Mouse (Mus musculus) intestine, postnatal 0 days (tissue): ENCODE data around the gene Olfr790. TPM values are rescaled to one million over a fixed set of nuclear protein-coding genes. Genes with fewer than 3 reads are reported as not detected.

Experiments used
- ATAC-seq: fragments of 200-750 bp; cut with Nextera tagmentation; 2 replicates; pipeline ENCODE4 v1.8.0; 2017; ENCODE audit warnings: mild to moderate bottlenecking, moderate TSS enrichment, moderate library complexity
- H3K27ac ChIP-seq: fragments of 300-500 bp; sonication (generic); 2 replicates; pipeline ENCODE4 v1.5.1; 2014; ENCODE audit warnings: mild to moderate bottlenecking, low read depth, low read length, moderate library complexity
- H3K27me3 ChIP-seq: fragments of 300-500 bp; sonication (generic); replicated peaks from 2 replicates; pipeline ENCODE4 v1.6.1; 2014; ENCODE audit warnings: low read length, mixed read lengths; ENCODE audit not compliant: control insufficient read depth, insufficient read depth
- H3K36me3 ChIP-seq: fragments of 300-500 bp; sonication (generic); 2 replicates; pipeline ENCODE4 v1.6.1; 2014; ENCODE audit warnings: mild to moderate bottlenecking, moderate library complexity; ENCODE audit not compliant: control insufficient read depth, insufficient read depth
- H3K4me1 ChIP-seq: fragments of 300-500 bp; sonication (generic); replicated peaks from 2 replicates; pipeline ENCODE4 v1.6.1; 2014; ENCODE audit warnings: antibody characterized with exemption, low read length, mixed read lengths; ENCODE audit not compliant: control insufficient read depth, insufficient read depth
- H3K4me2 ChIP-seq: fragments of 300-500 bp; sonication (generic); replicated peaks from 2 replicates; pipeline ENCODE4 v1.6.1; 2014; ENCODE audit warnings: low read depth, mild to moderate bottlenecking, moderate library complexity
- H3K4me3 ChIP-seq: fragments of 300-500 bp; sonication (generic); 2 replicates; pipeline ENCODE4 v1.5.1; 2014; ENCODE audit warnings: low read depth, low read length
- H3K9ac ChIP-seq: fragments of 300-500 bp; sonication (generic); 2 replicates; pipeline ENCODE4 v1.6.1; 2014; ENCODE audit warnings: mild to moderate bottlenecking, low read depth, low read length
- H3K9me3 ChIP-seq: fragments of 300-500 bp; sonication (generic); 2 replicates; pipeline ENCODE4 v1.6.1; 2016; ENCODE audit warnings: mixed run types; ENCODE audit not compliant: control insufficient read depth
- CTCF ChIP-seq: sonication (generic); IDR thresholded peaks from 2 replicates; pipeline ENCODE4 v1.5.1; 2016; ENCODE audit warnings: low read depth, mild to moderate bottlenecking, control low read depth, antibody characterized with exemption, moderate library complexity
- WGBS: fragments of 180-500 bp; shearing (Covaris S2); extraction: QIAGEN DNeasy Blood & Tissue Kit; methylation state at CpG from one replicate; pipeline ENCODE4 v1.1.7; 2014; 5-methylcytosine and 5-hydroxymethylcytosine counted together
- polyA plus RNA-seq: library from polyadenylated mRNA; unstranded; fragments of >200 nt; fragmentation: Nextera tagmentation; extraction: Ambion mirVana; gene quantifications from 2 replicates; pipeline ENCODE4 v1.2.1, GENCODE M21; 2015

Olfr790 gene
- polyA plus RNA-seq = not detected in 2 replicates

DNA sequence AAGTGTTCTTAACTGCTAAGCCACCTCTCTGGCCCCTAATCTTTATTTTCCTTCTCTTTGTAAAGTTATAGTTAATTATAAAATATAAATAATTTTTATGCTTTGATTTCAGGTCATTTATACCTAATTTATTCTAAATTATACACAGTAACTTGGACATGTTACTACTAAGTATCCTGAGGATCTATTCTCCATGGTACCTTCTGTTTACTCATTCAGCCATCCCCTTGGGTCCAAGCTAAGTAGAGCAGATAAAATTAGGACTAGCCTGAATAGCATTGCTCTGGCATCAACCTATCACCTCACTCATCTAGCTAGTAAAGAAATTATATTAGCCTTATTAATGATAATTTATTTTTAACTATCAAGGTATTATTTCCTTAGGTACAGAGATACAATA is at the start of gene Olfr790:
TSS of gene Olfr790 (plus strand) at position 301 of the 400 bp plus-strand sequence.
- no peak within 1 kb of the TSS for H3K4me3 ChIP-seq
- no peak within 1 kb of the TSS for H3K4me2 ChIP-seq
- no peaks in the 10 kb centered on the region for H3K36me3 ChIP-seq
- no peak within 1 kb of the TSS for H3K27ac ChIP-seq
- H3K27me3 ChIP-seq = no peaks in the 10 kb centered on the region
- no peak for TF ChIP-seq CTCF
- H3K9me3 ChIP-seq = no peaks in the 10 kb centered on the region
- H3K4me1 ChIP-seq = no peaks in the 10 kb centered on the region
- no peak within 1 kb of the TSS for H3K9ac ChIP-seq
- ATAC-seq = no peak

DNA sequence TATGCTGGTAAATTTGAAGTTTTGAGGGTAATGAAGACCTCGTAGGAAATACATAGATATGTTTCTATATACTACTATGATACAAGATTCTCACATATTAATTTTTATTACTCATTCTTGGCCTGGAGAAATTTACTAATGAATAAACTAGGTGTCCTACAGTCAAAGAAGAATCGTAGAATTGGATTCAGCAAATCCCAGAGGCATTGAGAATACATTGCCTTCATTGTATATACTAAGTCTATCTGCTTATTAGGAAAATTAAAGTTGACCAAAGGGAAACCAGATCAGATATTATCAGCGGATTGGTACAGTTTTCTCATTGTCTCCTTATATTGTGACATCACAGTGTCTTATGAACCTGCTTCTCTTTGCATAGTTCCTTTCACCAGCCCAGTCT is 36.7 kb upstream of the Olfr790 start, which contains the start of gene Olfr787:
TSS of gene Olfr787 (plus strand) at position 301 of the 400 bp plus-strand sequence.
- 84% methylated on average over 3 of the region's 3 CpGs for WGBS
- no peaks in the 10 kb centered on the region for H3K36me3 ChIP-seq
- H3K4me1 ChIP-seq = no peaks in the 10 kb centered on the region
- no peak within 1 kb of the TSS for H3K27ac ChIP-seq
- no peak for ATAC-seq
- H3K4me2 ChIP-seq = no peak within 1 kb of the TSS
- no peak for TF ChIP-seq CTCF
- H3K4me3 ChIP-seq = no peak within 1 kb of the TSS
- H3K27me3 ChIP-seq = no peaks in the 10 kb centered on the region
- no peaks in the 10 kb centered on the region for H3K9me3 ChIP-seq
- H3K9ac ChIP-seq = no peak within 1 kb of the TSS

DNA sequence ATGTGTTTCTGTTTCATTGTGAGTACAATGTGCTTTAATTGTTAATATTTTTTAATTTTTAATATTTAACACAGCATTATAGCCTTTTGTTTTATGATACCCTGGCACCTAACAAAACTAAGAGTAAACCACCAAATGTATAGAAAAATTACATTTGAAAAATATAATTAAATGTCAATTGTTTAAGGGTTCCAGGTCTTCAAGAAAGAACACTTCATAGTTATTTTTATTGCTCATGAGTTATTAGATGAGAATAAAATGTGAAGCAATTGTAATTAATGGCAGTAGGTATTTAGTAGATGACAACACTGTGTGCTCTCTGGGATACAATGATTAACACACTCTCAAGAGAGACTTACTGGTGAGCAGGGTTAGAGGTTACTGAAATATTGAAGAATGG is 27.6 kb upstream of the Olfr790 start, which contains the start of gene Olfr788:
TSS of gene Olfr788 (plus strand) at position 301 of the 400 bp plus-strand sequence.
- H3K9ac ChIP-seq = no peak within 1 kb of the TSS
- H3K4me3 ChIP-seq = no peak within 1 kb of the TSS
- no peaks in the 10 kb centered on the region for H3K27me3 ChIP-seq
- no peaks in the 10 kb centered on the region for H3K9me3 ChIP-seq
- no peaks in the 10 kb centered on the region for H3K4me1 ChIP-seq
- H3K27ac ChIP-seq = no peak within 1 kb of the TSS
- no peak for TF ChIP-seq CTCF
- no peak for ATAC-seq
- H3K4me2 ChIP-seq = no peak within 1 kb of the TSS
- no peaks in the 10 kb centered on the region for H3K36me3 ChIP-seq

DNA sequence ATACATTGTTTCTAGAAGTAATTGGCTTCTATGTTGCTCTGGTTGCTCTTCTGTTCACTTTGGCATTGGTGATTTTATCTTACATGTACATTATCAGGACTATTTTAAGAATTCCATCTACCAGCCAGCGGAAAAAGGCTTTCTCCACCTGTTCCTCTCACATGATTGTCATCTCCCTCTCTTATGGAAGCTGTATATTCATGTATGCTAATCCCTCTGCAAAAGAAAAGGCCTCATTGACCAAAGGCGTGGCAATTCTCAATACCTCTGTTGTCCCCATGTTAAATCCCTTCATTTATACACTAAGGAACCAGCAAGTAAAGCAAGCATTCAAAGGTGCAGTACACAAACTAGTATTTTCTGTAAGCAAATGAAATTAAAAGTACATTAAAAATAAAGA is 25.0 kb upstream of the Olfr790 start:
- no peak overlapping the region for H3K27ac ChIP-seq
- H3K27me3 ChIP-seq = no peaks in the 10 kb centered on the region
- no peak overlapping the region for H3K4me2 ChIP-seq
- no peak for ATAC-seq
- H3K4me1 ChIP-seq = no peaks in the 10 kb centered on the region
- TF ChIP-seq CTCF = no peak
- no peaks in the 10 kb centered on the region for H3K9me3 ChIP-seq
- H3K9ac ChIP-seq = no peak overlapping the region
- 59% methylated on average over 2 of the region's 2 CpGs for WGBS
- H3K36me3 ChIP-seq = no peaks in the 10 kb centered on the region
- H3K4me3 ChIP-seq = no peak overlapping the region

DNA sequence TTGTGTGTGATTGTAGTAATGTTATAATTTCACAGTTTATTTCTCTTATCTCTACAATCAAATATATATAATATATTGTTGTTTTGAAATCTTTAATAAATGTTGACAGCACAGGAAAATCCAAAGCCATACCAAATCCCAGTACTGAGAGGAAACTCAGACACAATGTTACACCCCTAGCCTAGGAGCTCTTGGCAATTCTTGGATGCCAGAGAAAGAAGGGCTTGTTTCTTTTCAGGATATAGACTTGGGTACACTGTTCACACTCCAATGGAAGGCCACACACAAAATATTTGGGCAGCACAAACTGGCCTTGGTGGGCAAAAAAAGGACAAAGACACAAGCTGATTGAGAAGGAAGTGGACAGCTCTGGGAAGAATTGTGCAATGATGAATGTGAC is 24.6 kb upstream of the Olfr790 start:
- Histone ChIP-seq H3K4me2 (no peak overlapping the region), H3K9ac (no peak overlapping the region), H3K36me3 (no peaks in the 10 kb centered on the region), H3K9me3 (no peaks in the 10 kb centered on the region), H3K27ac (no peak overlapping the region), H3K27me3 (no peaks in the 10 kb centered on the region), H3K4me1 (no peaks in the 10 kb centered on the region), H3K4me3 (no peak overlapping the region)
- no peak for TF ChIP-seq CTCF
- no peak for ATAC-seq

DNA sequence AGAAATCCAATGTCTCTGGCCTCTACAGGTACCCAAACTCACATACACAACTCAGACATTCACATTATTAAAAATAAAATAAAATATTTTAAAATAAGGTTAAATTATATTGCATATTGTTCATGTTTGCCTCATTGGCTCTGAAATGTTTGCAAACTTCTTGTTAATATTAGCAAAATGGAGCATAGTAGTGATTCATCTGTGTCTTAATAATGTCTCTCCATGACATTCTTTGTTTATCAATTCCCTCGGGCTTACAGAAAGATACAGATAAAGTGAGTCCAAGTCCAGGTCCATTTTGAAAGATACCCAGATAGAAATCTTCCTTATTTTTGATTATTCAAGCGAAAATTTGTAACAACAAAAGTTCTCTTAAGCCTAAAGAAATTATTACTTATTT is 13.8 kb upstream of the Olfr790 start, which contains the start of gene Olfr789:
TSS of gene Olfr789 (plus strand) at position 301 of the 400 bp plus-strand sequence.
- H3K9me3 ChIP-seq = no peaks in the 10 kb centered on the region
- ATAC-seq = no peak
- no peak within 1 kb of the TSS for H3K9ac ChIP-seq
- no peaks in the 10 kb centered on the region for H3K4me1 ChIP-seq
- 50% methylated on average over 2 of the region's 2 CpGs for WGBS
- no peak within 1 kb of the TSS for H3K4me3 ChIP-seq
- no peaks in the 10 kb centered on the region for H3K27me3 ChIP-seq
- TF ChIP-seq CTCF = no peak
- no peaks in the 10 kb centered on the region for H3K36me3 ChIP-seq
- no peak within 1 kb of the TSS for H3K27ac ChIP-seq
- no peak within 1 kb of the TSS for H3K4me2 ChIP-seq

DNA sequence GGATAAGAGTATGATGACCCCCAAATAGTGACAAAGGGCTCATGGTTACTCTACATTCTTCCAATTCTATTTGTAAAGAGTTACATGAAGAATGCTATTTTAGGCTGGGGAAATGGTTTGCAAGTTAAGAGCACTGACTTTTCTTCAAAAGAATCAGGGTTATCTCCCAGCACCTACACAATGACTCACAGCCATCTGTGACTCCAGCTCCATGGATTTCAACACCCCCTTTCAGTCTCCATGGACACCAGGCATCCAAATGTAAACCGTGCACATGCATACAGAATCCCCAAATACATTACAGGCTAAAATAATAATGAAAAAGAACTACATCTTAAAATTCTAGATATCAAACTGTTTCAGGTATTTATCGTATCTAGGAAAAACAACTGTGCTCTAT is 8.2 kb upstream of the Olfr790 start:
- Histone ChIP-seq H3K9ac (no peak overlapping the region), H3K4me2 (no peak overlapping the region), H3K27me3 (no peaks in the 10 kb centered on the region), H3K4me3 (no peak overlapping the region), H3K4me1 (no peaks in the 10 kb centered on the region), H3K27ac (no peak overlapping the region), H3K9me3 (no peaks in the 10 kb centered on the region), H3K36me3 (no peaks in the 10 kb centered on the region)
- no peak for ATAC-seq
- 78% methylated on average over 2 of the region's 2 CpGs for WGBS
- TF ChIP-seq CTCF = no peak
